Mouse (Mus musculus): ENCODE results near the gene Enox1.

Enox1 gene

GRCm38 (mm10) chr14:77617250-77617649 lies 460.7 kb downstream of the Enox1 start:
- no peak for DNase-seq (ENCODE audit: low spot score in 2 of 2)

GRCm38 (mm10) chr14:77618131-77618805 lies 461.7 kb downstream of the Enox1 start:
- DNase-seq (ENCODE audit: low spot score in 2 of 2), result no peak

GRCm38 (mm10) chr14:77621473-77622264 lies 465.1 kb downstream of the Enox1 start:
- no peak for DNase-seq (ENCODE audit: low spot score in 2 of 2)

- no peak for DNase-seq (ENCODE audit: low spot score in 2 of 2)
Measured at GRCm38 (mm10) chr14:77626557-77627507, 470.3 kb downstream of the Enox1 start.

GRCm38 (mm10) chr14:77632466-77633171 lies 476.1 kb downstream of the Enox1 start:
- no peak for DNase-seq (ENCODE audit: low spot score in 2 of 2)

DNA sequence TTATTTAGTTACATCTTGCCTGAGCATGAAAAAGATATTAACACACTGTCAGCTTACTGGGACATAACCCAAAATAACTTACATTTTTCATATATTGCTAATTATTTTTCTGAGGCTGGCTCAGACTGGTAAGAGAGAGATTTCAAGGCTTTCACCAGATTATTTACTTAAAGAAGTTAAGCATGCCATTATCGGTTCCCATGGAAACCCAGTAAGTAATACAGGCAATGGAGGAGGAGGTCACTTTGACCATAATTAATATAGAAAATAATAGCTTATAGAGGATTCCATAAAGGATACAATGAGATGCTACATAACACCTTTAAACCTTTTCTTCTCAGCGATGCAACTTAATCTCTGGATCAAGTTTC lies 476.6 kb downstream of the Enox1 start:
- no peak for DNase-seq (ENCODE audit: low spot score in 2 of 2)

- DNase-seq (ENCODE audit: low spot score in 2 of 2), result no peak
Measured at GRCm38 (mm10) chr14:77636931-77637330, 480.4 kb downstream of the Enox1 start.

GRCm38 (mm10) chr14:77638148-77638547 lies 481.6 kb downstream of the Enox1 start:
- no peak for DNase-seq (ENCODE audit: low spot score in 2 of 2)

DNA sequence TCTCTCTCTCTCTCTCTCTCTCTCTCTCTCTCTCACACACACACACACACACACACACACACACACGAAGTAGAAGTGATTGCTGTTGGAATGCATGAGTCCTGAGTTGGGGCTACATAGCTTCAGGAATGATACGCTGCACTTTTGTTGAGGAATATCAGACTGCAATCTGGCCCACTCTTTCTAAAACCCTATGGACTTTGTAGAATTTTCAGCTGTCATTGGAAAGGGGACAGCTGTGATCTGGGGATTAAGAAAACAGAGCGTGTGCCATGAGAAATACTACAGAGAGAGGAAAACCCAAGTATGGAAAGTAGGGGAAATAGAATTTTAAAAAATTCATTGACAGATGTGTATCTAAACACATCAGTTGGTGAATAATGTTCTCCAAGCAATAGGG lies 482.1 kb downstream of the Enox1 start:
- DNase-seq (ENCODE audit: low spot score in 2 of 2), result no peak

DNA sequence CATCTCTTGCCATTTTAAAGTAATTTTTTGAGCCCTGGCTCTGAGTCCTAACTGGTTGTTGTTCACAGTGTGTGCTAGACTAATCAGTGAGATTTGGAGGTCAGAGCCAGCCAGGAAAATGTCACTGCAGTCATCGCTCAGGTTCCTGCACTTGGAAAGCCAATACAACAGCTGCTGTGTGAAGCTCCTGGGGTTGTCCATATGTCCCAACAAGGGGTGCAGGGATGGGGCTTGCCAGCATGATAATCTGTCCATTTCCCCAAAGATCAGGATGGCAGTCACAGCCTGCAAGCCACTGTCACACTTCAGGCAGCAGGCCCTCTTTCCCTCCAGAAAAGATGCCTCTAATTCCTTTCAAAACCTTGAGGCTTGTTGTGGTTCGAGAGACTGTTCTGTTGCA lies 483.0 kb downstream of the Enox1 start:
- peak in 1 of 2 experiments; percentile 67 for DNase-seq (ENCODE audit: low spot score in 2 of 2)

GRCm38 (mm10) chr14:77642314-77642713 lies 485.8 kb downstream of the Enox1 start:
- no peak for DNase-seq (ENCODE audit: low spot score in 2 of 2)

DNA sequence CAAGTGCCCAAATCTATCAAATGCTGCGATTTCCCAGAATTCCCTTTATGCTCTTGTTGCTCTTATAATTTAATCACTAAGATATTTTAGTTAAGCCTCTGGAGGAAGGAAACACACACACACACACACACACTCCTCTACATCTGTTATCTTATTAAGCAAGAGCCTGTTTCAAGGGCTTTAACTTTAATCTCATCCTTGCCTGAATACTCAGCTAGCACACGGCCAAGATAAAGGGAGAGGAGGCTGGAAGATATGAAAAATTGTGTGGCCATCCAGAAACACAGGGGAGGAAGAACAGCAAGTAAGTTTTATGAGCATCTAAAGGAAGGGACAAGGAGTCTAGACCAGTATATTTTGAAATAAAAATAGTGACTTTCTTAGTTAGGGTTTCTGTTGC lies 489.6 kb downstream of the Enox1 start:
- DNase-seq (ENCODE audit: low spot score in 2 of 2), result no peak

DNA sequence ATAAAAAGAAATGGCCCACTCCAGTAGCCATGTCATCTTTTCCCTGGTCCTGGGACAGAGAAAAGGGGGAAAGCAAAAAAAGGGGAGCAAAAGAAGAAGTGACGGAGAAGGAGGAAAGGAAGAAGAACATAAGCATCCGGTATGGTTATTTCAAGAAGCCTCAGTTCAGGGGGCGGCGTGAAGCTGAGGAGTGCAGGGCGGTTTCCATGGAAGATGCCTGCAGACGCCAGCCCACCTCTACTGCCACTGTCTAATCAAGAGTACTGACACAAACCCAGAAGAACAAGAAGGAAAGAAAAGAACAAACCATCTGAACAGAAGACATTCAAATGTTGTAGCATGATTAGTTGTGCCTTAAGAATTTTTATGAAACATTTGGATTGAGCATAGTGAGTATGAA lies 490.5 kb downstream of the Enox1 start:
- no peak for DNase-seq (ENCODE audit: low spot score in 2 of 2)

- DNase-seq (ENCODE audit: low spot score in 2 of 2), result no peak
Measured at GRCm38 (mm10) chr14:77648305-77648704, 491.7 kb downstream of the Enox1 start.

GRCm38 (mm10) chr14:77658739-77659138 lies 502.2 kb downstream of the Enox1 start:
- DNase-seq (ENCODE audit: low spot score in 2 of 2), result no peak

DNA sequence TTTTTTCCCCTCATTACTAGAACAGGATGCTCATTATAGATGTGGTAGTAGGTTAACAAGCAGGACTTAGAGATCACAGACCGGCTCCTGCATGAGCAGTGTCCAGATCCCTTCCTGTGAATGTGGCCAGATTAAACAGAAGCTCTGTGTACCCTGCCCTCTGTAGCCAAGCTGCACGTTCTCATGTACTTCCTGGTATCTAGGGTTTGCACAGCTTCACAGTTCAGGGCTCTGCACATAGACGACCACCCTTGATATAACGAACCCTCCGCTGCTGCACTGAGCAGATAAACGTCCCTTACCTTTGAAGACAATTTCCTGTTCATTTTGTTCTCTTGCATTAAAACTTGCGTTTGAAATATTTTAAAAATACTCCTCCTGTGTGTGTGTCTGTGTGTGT lies 505.7 kb downstream of the Enox1 start:
- DNase-seq (ENCODE audit: low spot score in 2 of 2), result peak in 1 of 2 experiments; percentile 2

DNA sequence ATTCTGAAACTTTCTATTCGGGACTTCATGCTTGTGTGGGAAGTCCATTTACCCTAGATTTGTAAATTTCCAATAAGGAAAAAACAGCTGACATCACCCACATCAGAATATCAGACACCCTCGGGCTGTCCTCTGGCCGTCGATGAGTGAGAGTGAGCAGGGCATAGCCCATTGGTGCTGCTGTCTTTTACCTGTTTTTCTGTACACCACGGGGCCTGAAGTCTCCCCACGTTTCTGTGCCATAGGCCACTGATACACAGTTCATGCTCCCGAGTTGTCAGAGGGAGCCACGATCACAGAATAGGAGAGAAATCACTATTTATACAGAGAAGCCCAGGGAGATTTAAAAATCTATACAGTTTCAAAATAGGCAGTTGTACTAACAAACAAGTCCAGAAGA lies 506.4 kb downstream of the Enox1 start:
- DNase-seq (ENCODE audit: low spot score in 2 of 2), result no peak

GRCm38 (mm10) chr14:77668096-77668495 lies 511.5 kb downstream of the Enox1 start:
- DNase-seq (ENCODE audit: low spot score in 2 of 2), result no peak

GRCm38 (mm10) chr14:77669494-77669893 lies 512.9 kb downstream of the Enox1 start:
- no peak for DNase-seq (ENCODE audit: low spot score in 2 of 2)

DNA sequence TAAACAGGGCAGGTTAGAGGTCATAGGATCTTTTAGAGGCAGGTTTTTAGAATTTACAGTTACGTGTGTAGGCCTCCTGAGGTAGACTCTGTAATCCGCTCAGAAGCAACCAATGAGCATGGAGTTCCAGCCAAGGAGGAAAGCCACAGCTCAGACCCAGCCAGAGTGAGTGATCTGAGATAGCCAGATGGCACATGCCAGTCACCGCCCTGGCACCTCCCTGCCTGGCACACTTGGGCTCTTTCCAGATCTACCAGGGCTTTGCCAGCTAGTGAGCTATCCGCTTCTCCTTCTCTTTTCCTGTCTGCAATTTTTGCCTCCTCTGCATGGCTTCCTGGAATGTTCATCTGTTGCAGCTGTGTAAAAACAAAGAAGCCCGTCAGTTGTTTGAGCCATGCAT lies 514.4 kb downstream of the Enox1 start:
- peak in 1 of 2 experiments; percentile 48 for DNase-seq (ENCODE audit: low spot score in 2 of 2)

DNA sequence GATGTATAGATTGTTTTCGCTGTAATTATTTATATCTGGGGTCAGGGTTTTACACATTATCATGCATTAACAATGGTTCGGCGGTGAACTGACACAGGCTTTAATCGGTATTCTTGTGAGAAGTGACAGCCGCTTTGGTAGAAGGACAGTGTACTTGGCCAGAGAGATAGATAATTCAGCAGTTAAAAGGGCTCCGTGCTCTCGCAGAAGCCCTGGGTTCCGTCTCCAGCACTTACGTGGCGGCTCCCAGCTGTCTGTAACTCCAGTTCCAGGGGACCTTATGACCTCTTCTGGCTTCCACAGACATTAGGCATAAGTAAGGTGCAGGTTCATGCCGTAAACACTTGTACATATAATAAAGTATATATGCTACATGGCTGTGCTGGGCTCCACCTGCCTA lies 515.4 kb downstream of the Enox1 start:
- no peak for DNase-seq (ENCODE audit: low spot score in 2 of 2)

- DNase-seq (ENCODE audit: low spot score in 2 of 2), result no peak
Measured at GRCm38 (mm10) chr14:77673138-77673537, 516.6 kb downstream of the Enox1 start.
